Mouse (Mus musculus): ENCODE data around the gene Tfdp1.
A peak's percentile ranks its signal among the peaks of the same experiment; 100 is the strongest.

- no peak for TF ChIP-seq POLR2A (IDR thresholded peaks at IDR 0.05; ENCODE audit: insufficient read depth, low read depth, low read length)
- 0 out of 2 replicates have a peak, but pooled peaks have one; percentile 8 for TF ChIP-seq CTCF (IDR thresholded peaks at IDR 0.05)
Observed at GRCm38 (mm10) chr8:13334671-13335070, 3.9 kb upstream of the Tfdp1 start.
